Mouse (Mus musculus) embryo, embryonic 10.5 days (tissue): ENCODE data around the gene Aipl1.
A peak's percentile ranks its signal among the peaks of the same experiment; 100 is the strongest.

Experiments
- DNase-seq: peaks from one replicate; pipeline ENCODE4 v3.0.0-alpha.2; 2015; ENCODE audit warnings: low spot score

Aipl1 gene

GRCm38 (mm10) chr11:72037409-72037808, at the start of gene Aipl1:
Gene Aipl1 (minus strand): TSS chr11:72037509.
- no peak for DNase-seq

DNA sequence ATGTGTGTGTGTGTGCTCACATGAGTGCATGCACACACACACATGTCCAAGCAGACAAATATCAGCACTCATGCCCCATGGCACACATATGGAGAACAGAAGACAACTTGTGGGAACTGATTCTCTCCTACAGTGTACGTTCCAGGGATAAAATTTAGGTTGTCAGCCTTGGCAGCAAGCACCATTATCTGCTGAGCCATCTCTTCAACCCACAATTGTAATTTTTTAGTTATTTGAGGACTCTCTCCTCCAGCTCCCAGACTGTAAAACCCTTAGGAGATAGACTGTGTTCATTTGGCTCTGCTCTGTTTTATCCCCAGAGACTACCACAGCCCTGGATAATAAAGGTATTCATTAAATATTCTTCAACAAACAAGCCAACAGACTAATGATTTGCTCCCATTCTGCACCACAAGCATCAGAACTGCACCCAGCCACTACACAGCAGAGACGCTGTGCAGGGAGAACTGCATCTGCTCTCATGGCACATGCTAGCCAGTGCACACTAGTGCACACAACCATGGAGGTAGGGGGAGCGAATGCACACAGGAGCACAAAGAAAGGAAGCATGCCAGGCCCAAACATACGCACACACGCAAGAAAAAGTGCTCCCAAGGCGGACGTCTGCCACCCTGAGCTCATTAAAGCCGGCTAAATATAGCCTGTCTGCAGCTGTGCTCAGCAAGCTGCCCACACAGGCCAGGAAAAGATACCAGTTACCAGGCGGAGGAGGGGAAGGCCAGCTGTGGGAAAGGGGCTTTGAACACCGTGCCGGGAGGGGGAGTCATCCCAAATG, 49.1 kb upstream of the Aipl1 start:
- peak; percentile 17 for DNase-seq

DNA sequence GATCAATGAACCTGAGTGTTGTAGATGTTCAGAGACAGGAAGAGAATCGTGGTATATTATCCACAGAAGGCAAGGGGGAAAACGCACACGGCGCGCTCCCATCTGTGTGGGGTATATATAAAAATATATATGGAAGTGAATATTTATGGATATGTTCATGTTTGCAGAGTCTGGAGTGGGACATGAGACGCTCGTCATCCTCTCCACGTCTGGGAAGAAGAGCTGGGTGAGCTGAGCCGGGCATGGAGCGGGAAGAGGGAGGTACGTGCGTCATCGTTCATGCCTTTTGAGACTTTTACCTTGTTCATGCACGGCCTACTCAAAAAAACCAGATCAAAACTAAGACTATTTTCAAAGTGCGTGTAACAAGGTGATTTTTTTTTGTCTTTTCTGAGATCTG, 47.0 kb upstream of the Aipl1 start:
- no peak for DNase-seq

DNA sequence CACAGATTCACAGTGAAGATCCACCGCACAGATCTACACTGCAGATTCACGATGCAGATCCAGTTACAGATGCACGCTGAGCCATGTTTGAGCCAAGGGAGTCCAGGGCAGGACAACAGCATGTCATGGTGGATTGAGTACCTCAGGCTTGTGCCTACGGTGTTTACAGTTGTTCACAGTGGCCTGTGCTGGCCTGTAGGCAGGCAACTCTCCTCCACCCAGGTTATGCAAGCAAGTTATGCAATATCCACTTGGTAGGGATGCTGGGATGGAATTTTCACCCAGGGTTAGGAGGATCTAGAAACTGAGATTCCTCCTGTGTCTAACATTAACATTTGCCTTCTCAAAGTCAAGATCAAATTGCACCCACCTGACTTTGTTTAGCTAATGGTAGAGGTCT, 45.3 kb upstream of the Aipl1 start:
- no peak for DNase-seq

DNA sequence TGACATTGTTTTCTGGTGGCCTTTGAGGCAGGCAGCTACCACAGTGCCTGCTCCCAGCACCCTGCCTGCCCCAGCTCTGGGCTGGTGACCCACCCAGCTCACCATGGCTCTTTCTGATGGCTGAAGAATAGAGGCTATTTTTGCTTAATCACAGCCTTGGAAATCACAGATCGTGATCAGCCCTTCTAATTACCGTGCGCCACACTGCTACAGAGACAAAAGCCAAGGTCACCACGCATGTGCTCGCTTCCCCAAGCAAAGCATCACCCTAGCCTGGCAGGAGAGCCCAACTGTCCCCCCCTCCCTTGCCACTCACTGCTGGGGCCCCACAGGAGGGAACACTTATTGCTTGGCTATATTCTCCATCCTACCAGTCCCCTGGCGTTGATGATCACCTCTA, 43.2 kb upstream of the Aipl1 start:
- no peak for DNase-seq

- no peak for DNase-seq
These were observed 41.3 kb upstream of the Aipl1 start for GRCm38 (mm10) chr11:72078647-72079046.

- DNase-seq: no peak
These were observed 40.7 kb upstream of the Aipl1 start for GRCm38 (mm10) chr11:72078056-72078455.

DNA sequence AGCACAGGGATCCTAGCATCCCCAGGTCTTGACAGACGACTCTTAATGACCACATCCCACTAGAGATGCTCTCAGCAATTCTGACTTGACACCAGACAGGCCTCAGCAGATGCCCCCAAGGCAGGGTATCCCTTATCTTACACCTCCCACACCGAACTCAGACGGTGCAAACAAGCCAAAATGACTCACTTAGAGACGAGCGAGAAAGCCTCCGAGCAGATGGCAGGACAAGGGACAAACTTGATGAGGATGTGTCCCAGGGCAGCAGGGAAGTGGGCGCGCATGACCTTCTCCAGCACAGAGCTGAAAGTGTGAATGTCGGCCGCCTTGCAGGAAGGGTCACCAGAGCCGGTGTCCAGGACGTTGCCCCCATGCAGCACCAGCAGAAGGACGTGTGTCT, 36.9 kb upstream of the Aipl1 start:
- DNase-seq: no peak

DNA sequence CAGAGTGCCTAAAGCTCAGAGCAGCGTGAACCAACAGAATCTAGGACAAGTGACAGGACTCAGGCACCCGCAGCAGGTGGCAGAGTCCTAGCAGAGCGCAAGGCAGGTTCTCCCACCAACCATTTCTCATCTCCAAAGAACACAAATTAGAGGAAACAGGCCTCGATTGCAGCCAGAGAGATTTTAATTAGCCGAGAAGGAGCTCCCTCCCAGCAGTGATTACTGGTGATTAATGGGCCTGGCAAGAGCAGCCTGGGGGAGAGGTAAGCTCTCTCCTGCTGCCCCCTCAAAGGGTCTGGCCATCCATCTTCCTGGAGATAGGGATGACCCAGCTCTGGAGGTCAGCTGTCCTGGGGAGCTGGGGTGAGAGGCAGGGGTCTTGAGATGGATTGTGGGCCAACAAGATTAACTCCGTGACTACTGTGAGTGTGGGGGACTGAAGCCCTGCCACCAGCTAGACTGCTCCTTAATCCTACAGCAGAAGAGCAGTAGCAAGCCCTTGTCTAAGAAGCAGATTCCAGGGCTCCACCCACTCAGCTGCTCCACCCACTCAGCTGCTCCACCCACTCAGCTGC, 35.1 kb upstream of the Aipl1 start:
- peak; percentile 36 for DNase-seq

DNA sequence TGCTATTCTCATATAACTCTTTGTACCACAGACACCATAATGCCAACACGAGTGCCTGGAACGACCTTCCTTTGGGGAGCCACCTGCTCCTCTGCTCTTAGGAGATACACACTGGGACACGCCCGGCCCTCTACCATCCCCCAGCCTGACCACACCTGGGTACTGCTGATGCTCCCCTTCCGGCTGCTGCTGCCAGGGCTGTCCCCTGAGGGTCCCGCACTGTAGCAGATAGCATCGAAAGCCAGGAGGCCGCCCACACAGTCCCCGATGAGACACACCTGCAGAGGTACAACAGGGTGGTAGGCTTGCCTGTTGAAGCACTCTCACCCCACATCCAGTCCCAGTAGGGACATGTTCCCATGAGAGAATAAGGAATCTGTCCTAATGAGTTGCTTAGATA, 33.4 kb upstream of the Aipl1 start:
- DNase-seq: no peak

GRCm38 (mm10) chr11:72068026-72068425, 30.7 kb upstream of the Aipl1 start:
- DNase-seq: no peak

- no peak for DNase-seq
These were observed 30.0 kb upstream of the Aipl1 start for GRCm38 (mm10) chr11:72067326-72067725.

DNA sequence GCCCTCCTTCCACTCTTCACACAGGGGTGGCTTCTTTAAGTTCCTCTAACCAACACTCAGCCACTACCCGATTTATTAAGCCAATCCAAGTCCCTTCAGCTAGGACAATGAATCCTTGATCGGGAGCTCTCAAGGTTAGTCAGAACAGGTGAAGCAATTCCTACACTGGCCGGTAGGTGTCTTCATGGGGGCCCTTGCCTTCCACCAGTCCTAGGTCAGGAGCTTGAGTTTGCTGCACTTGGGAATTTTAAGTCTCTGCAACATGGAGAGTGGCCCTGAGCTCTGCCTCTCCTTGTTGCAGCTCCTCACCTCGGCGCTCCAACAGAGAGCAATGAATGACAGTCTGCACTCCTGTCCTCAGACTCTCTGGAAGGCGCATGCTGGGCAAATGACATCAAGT, 29.0 kb upstream of the Aipl1 start:
- DNase-seq: peak; percentile 72

GRCm38 (mm10) chr11:72065103-72065502, 27.8 kb upstream of the Aipl1 start:
- DNase-seq: no peak

GRCm38 (mm10) chr11:72064414-72064813, 27.1 kb upstream of the Aipl1 start:
- no peak for DNase-seq

DNA sequence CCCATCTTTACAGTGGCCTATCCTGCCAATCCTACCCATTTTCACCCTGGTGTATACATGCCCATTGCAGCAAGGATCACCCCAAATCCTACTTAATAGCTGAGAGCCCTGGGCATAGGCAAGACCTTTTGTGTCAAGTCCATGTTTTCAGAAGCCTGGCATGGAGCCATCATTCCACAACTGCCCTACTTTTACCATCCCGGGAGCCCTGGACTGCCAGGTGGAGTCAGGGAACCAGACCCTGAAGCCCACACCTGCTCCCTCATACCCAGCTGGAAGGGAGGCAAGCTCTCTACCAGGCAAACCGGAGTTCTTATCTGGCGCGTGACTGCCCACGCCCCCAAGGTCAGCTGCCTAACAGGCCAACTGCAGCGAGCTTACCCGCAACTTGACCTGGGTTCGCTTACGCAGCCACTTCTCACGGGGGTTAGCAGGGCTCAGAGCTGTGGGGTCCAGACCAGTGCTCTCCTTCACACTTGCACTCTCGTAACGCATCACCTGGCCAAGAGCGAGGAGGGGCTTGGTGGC, 23.8 kb upstream of the Aipl1 start:
- DNase-seq: no peak

DNA sequence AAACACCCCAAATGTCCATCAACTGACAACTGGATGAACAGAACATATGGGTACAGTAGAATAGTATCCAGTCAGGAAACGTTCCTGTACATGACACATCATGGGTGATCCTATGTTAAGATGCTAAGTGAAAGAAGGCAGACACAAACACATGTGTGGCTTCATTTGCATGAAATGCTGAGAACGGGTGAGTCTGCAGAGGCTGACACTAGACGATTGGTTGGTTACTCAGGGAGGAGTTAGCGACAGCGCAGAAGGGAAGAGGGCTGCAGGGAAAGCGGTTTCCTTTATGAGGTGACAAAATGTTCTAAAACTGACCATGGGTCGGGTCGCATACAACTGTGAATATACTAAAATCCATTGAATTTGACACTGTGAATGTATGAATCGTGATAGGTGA, 23.1 kb upstream of the Aipl1 start:
- DNase-seq: no peak

DNA sequence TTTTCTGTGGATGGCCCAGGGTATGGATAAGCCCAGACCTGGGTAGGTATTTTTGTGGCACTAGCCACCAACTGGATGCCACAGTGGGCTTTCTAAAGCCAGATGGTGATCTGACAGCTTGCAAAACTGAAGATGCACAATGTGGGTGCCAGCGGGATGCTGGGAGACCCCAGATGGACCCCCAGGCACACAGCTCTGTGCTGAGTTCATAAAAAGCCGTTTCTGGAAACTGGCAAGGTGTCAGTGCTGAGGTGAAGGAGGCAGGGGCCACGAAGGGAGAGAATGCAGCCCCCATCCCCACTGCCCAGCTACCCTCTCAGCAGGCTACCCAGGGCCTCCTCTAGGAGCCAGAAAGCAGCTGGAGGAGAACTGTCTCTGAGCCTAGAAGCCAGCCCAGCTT, 19.9 kb upstream of the Aipl1 start:
- no peak for DNase-seq

DNA sequence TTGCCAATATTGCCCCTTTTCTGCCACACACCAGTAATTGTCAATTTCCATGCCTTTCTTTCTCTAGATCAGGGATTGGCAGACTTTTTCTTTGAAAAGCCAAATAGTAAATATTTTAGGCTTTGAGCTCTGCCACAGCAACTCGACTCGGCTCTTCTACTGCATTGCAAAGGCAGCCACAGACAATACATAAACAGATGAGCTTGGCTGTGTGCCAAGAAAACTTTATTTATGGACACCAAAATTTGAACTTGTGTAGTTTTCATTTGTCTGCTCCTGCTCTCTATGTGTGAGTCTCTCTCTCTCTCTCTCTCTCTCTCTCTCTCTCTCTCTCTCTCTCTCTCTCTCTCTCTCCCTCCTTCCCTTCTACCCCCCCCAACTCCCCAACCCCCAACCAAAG, 17.9 kb upstream of the Aipl1 start:
- no peak for DNase-seq

GRCm38 (mm10) chr11:72052636-72053035, 15.3 kb upstream of the Aipl1 start:
- DNase-seq: peak; percentile 88

GRCm38 (mm10) chr11:72052221-72052620, 14.9 kb upstream of the Aipl1 start:
- DNase-seq: no peak

DNA sequence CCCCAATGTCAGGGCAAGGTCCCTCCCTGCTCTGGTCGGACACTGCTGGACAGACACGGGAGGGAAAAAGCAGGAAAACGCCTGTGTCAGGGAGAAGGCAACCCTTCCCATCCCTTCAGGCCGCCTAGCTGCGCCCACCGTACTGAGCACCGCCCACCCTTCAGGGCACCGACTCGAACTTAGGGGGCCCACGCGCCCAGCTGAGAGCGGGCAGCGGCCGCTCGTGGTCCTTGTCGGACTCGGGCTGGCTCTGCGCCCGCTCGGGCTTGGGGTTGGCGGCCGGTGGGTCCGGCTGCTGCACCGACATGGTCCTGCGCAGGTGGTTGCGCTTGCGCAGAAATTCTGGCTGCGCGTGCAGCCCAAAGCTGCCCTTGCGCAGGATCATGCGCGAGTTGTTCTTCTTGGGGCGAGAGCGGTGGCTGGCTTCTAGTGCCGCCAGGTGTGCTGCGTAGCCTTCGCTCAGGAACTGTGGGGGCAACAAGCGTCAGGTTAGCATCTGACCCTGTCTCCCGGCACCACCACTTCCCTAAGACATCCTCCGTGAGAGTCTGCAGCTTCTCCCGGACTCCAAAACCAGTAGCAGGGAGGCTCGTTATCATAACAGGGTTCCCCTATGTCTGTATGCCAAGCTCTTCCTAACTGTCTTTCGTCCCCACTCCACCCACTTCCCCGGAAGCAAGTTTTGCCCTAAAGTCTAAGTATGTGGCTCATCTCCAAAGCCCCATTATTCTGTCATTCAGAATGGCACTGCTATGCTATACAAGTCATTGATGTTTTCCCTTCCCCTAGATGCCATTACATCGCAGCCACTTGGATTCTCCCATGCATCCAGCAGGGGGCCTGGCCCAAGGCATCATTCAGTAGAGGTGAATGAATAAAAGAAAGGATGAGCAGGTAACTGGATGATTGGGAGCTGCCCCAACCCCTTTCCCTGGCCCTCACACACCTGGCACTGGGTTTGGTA, 13.9 kb upstream of the Aipl1 start:
- DNase-seq: peak; percentile 60
